Mouse (Mus musculus) limb, embryonic 12.5 days (tissue): Measurements from ENCODE around the gene Gm47995. TPM values are rescaled to one million over a fixed set of nuclear protein-coding genes. Genes with fewer than 3 reads are reported as not detected.
"Not testable (repeated sequence)": the region's sequence is repeated elsewhere in the genome, so short reads cannot be mapped to it uniquely, and the experiment has no call there.

ENCODE experiments used
- ATAC-seq: fragments of 200-750 bp; cut with Nextera tagmentation; 2 replicates; pipeline ENCODE4 v1.8.0; 2017; ENCODE audit warnings: low read depth, moderate TSS enrichment; ENCODE audit not compliant: insufficient number of reproducible peaks, insufficient read depth, low FRiP score, low TSS enrichment
- H3K27ac ChIP-seq: fragments of 300-500 bp; sonication (generic); 2 replicates; pipeline ENCODE4 v1.5.1; 2016; ENCODE audit warnings: mild to moderate bottlenecking, moderate library complexity
- H3K27me3 ChIP-seq: fragments of 300-500 bp; sonication (generic); 2 replicates; pipeline ENCODE4 v1.6.1; 2016; ENCODE audit warnings: mild to moderate bottlenecking, moderate library complexity
- H3K36me3 ChIP-seq: fragments of 300-500 bp; sonication (generic); 2 replicates; pipeline ENCODE4 v1.6.1; 2016; ENCODE audit warnings: mild to moderate bottlenecking, moderate library complexity
- H3K4me1 ChIP-seq: fragments of 300-500 bp; sonication (generic); replicated peaks from 2 replicates; pipeline ENCODE4 v1.6.1; 2016
- H3K4me2 ChIP-seq: fragments of 300-500 bp; sonication (generic); 2 replicates; pipeline ENCODE4 v1.6.1; 2016; ENCODE audit warnings: mild to moderate bottlenecking, moderate library complexity
- H3K4me3 ChIP-seq: fragments of 300-500 bp; sonication (generic); replicated peaks from 2 replicates; pipeline ENCODE4 v1.5.1; 2016; ENCODE audit warnings: mild to moderate bottlenecking
- H3K9ac ChIP-seq: fragments of 300-500 bp; sonication (generic); replicated peaks from 2 replicates; pipeline ENCODE4 v1.6.1; 2016; ENCODE audit warnings: mild to moderate bottlenecking, moderate library complexity
- H3K9me3 ChIP-seq: fragments of 300-500 bp; sonication (generic); 2 replicates; pipeline ENCODE4 v1.6.1; 2016; ENCODE audit warnings: mild to moderate bottlenecking, moderate library complexity
- WGBS: fragments of 180-500 bp; shearing (Covaris S2); methylation state at CpG from one replicate; pipeline ENCODE4 v1.1.7; 2016; 5-methylcytosine and 5-hydroxymethylcytosine counted together
- polyA plus RNA-seq: library from polyadenylated mRNA; unstranded; fragments of >200 nt; fragmentation: Nextera tagmentation; extraction: Ambion mirVana; gene quantifications from 2 replicates; pipeline ENCODE4 v1.2.1, GENCODE M21; 2016

Gene Gm47995
- polyA plus RNA-seq, 1 experiment from 2014 or later = not detected

- WGBS = 18% methylated on average over 12 of the region's 12 CpGs
- ATAC-seq = no peak
- Histone ChIP-seq H3K9ac (no peak overlapping the region), H3K4me1 (peaks cover 13% of the 10 kb centered on the region), H3K27me3 (no peaks in the 10 kb centered on the region), H3K4me3 (no peak overlapping the region), H3K9me3 (no peaks in the 10 kb centered on the region), H3K36me3 (no peaks in the 10 kb centered on the region), H3K4me2 (no peak overlapping the region; the same call in 1 of the 2 replicates), H3K27ac (no peak overlapping the region)
These were observed 30.8 kb upstream of the Gm47995 start for GRCm38 (mm10) chr1:151167297-151168047.

- Histone ChIP-seq H3K36me3 (no peaks in the 10 kb centered on the region), H3K27ac (no peak overlapping the region), H3K4me2 (no peak overlapping the region), H3K9me3 (no peaks in the 10 kb centered on the region), H3K4me3 (no peak overlapping the region), H3K9ac (no peak overlapping the region), H3K27me3 (no peaks in the 10 kb centered on the region), H3K4me1 (peaks cover 13% of the 10 kb centered on the region)
- 69% methylated on average over 3 of the region's 3 CpGs for WGBS
- no peak for ATAC-seq
These were observed 29.6 kb upstream of the Gm47995 start for GRCm38 (mm10) chr1:151168637-151169036.

- 85% methylated on average over 2 of the region's 2 CpGs for WGBS
- Histone ChIP-seq H3K27ac (no peak overlapping the region), H3K9me3 (no peaks in the 10 kb centered on the region), H3K27me3 (no peaks in the 10 kb centered on the region), H3K4me2 (no peak overlapping the region), H3K4me3 (no peak overlapping the region), H3K36me3 (no peaks in the 10 kb centered on the region), H3K9ac (no peak overlapping the region), H3K4me1 (peaks cover 12% of the 10 kb centered on the region)
- no peak for ATAC-seq
These were observed 26.4 kb upstream of the Gm47995 start for GRCm38 (mm10) chr1:151171572-151172461.

DNA sequence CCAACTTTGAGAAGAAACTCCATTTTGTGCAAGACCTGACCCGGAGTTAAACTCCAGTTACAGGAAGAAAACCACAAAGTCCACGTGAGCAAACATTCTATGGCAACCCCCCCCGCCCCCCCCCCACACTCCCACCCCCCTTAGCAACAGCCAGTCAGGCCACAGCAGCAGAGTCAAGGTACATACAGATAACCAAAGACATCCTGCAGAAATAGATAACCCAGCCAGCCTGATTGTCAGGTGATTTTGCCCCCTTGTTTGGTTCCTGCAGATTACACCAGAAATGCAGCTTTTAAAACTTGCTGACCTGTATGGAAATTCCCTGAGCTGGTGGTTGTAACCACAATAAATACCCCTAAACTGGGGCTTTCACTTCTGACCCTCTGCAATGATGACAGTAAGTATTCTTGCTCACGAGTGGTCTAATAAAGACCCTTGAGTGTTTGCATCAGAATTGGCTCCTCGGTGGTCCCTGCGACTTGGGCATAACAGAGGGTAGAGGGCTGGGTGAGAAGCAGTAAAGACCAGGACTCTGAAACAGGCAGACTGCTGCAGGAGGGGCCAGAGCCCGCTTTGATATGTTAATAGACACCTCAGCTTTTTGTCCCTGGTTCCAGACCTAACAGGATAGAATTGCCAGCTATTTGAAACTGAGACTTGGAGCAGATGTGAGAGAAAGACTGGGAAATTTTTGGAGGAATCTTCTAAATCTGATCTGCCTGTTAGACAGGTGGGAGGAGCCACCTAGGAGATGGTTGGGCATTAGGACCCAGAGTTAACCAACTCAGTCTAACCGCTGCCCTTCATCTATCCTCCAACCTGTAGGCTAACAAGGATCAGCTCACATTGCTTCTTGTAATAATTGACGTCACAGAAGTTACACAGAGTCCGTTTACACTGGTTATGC, 21.0 kb upstream of the Gm47995 start:
- ATAC-seq = peak; percentile 68; the same call in 1 of the 2 replicates
- Histone ChIP-seq H3K9me3 (no peaks in the 10 kb centered on the region), H3K27ac (no peak overlapping the region), H3K36me3 (no peaks in the 10 kb centered on the region), H3K9ac (no peak overlapping the region), H3K4me1 (peaks cover 13% of the 10 kb centered on the region; the same call in 1 of the 2 replicates), H3K4me2 (peak overlapping the region; percentile 51), H3K4me3 (peak overlapping the region; percentile 35), H3K27me3 (no peaks in the 10 kb centered on the region)
- WGBS = 14% methylated on average over 10 of the region's 10 CpGs

- WGBS = 15% methylated on average over 4 of the region's 4 CpGs
- no peaks in the 10 kb centered on the region for H3K9me3 ChIP-seq
- peaks cover 13% of the 10 kb centered on the region; the same call in 1 of the 2 replicates for H3K4me1 ChIP-seq
- H3K4me2 ChIP-seq = peak overlapping the region; percentile 51
- peak overlapping the region; percentile 35 for H3K4me3 ChIP-seq
- no peak overlapping the region for H3K27ac ChIP-seq
- H3K27me3 ChIP-seq = no peaks in the 10 kb centered on the region
- no peaks in the 10 kb centered on the region for H3K36me3 ChIP-seq
- no peak overlapping the region for H3K9ac ChIP-seq
- ATAC-seq = 0 out of 2 replicates have a peak, but pooled peaks have one; percentile 20
These were observed 20.3 kb upstream of the Gm47995 start for GRCm38 (mm10) chr1:151177937-151178271.

DNA sequence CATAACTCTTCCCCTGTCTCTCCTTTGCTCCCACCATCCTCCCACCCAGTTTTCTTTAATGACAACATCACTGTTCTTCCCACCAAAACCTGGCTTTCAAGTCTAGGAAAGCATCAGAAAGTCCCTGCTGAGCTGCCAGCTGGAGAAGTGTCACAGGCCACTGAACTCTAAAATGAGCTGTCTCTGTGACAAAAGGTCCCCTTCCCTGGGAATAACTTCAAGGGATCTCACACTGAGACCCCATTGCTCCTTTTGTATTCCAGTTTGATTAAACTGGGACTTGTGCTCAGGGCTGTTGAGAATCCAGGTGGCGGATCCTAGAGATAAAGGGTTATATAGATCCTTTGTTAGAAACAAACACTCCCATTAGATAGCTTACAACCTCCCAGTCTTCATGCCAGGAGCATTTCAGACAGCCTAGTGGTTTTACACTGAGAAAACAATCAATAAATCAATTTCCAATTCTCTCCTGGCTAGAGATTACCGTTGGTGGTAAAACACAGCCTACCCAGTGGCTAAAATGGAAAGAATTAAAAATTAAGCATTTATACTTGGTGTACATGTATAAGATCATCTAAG, 19.7 kb upstream of the Gm47995 start:
- Histone ChIP-seq H3K4me2 (no peak overlapping the region), H3K9me3 (no peaks in the 10 kb centered on the region), H3K27ac (no peak overlapping the region), H3K4me3 (no peak overlapping the region), H3K9ac (no peak overlapping the region), H3K27me3 (no peaks in the 10 kb centered on the region), H3K36me3 (no peaks in the 10 kb centered on the region), H3K4me1 (peaks cover 13% of the 10 kb centered on the region; the same call in 1 of the 2 replicates)
- no peak for ATAC-seq
- WGBS = 51% methylated on average over 2 of the region's 2 CpGs

DNA sequence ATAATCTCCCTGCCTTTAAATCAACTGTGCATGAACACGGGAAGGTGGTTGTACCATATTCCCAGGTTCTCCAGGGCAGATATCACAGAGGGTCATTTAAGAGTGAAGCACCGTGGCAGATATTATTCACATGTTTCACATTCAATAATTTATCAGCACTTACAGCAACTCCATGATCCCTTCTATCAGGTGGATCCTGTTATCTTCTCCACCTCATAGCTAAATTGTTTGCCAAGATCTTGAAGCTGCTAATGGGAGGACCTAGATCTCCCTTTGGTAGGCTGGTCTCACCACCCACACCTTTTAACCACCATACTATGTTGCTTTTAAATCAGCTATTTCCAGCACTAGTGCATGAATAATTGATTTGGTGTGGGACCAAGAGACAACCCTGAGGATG, 18.1 kb upstream of the Gm47995 start:
- Histone ChIP-seq H3K9me3 (no peaks in the 10 kb centered on the region), H3K27ac (no peak overlapping the region), H3K27me3 (no peaks in the 10 kb centered on the region), H3K4me1 (peaks cover 13% of the 10 kb centered on the region; the same call in 1 of the 2 replicates), H3K4me3 (no peak overlapping the region), H3K4me2 (no peak overlapping the region), H3K36me3 (no peaks in the 10 kb centered on the region), H3K9ac (no peak overlapping the region)
- 84% methylated on average over 2 of the region's 2 CpGs for WGBS
- no peak for ATAC-seq

DNA sequence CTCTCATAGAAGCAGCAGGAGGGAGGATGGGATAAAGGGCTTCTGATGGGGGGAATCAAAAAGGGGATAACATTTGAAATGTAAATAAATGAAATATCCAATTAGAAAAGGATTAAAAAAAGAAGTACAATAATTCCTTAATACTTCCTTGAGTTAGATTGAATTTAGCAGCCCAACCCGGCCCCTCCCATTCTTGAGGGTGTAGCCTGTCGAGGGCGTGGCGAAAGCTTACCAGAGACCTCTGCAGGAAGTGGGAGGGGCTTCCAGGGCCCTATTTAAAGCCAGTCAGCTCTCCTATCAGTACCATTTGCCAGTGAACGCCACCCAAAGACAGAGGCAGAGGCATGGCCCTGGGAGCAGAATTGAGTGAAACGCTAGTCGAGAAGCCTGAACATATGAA, 16.0 kb upstream of the Gm47995 start, which contains the start of gene Gm47985:
Gene Gm47985, plus strand, starts transcription at position 272 of the 400 bp plus-strand sequence.
- not testable (repeated sequence) for H3K27me3 ChIP-seq, H3K9me3 ChIP-seq, H3K4me1 ChIP-seq, ATAC-seq, H3K9ac ChIP-seq, H3K27ac ChIP-seq, H3K36me3 ChIP-seq, H3K4me2 ChIP-seq, H3K4me3 ChIP-seq
- no CpG with 5 or more reads among the region's 7 CpGs for WGBS

DNA sequence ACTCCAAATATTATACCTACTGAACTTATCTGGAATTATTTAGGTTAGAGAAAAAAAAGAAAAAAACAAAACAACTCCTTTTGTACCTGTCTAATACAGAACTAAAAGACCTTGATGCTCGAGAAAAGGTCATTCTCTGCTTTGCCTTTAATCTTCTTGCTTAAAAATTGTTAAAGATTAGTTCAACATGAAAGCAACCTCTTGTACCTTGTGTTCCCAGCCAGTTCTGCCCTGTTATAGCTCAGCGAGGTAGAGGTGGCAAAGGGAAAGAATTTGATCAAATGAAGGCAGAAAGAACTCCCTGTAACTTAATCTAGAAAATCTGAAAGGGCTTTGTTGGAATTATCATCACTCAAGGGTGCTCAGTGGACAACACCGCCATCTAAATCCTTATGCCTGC, 12.1 kb upstream of the Gm47995 start:
- not testable (repeated sequence) for H3K4me2 ChIP-seq, H3K27ac ChIP-seq, H3K9me3 ChIP-seq, ATAC-seq, H3K4me1 ChIP-seq, H3K9ac ChIP-seq, H3K27me3 ChIP-seq, H3K4me3 ChIP-seq, H3K36me3 ChIP-seq
- WGBS = 70% methylated on average over 3 of the region's 3 CpGs

GRCm38 (mm10) chr1:151186879-151187424, 11.3 kb upstream of the Gm47995 start:
- not testable (repeated sequence) for H3K27me3 ChIP-seq, ATAC-seq, H3K27ac ChIP-seq, H3K4me3 ChIP-seq, H3K4me2 ChIP-seq, H3K9me3 ChIP-seq, H3K9ac ChIP-seq, H3K36me3 ChIP-seq, H3K4me1 ChIP-seq
- WGBS = 86% methylated on average over 4 of the region's 4 CpGs
